Mouse (Mus musculus) liver, embryonic 11.5 days (tissue): ENCODE data around the gene Gm8237. TPM values are rescaled to one million over a fixed set of nuclear protein-coding genes. Genes with fewer than 3 reads are reported as not detected.
"Not testable (repeated sequence)": the region's sequence is repeated elsewhere in the genome, so short reads cannot be mapped to it uniquely, and the experiment has no call there.

Experiments used
- ATAC-seq: fragments of 200-750 bp; cut with Nextera tagmentation; replicated peaks from 2 replicates; pipeline ENCODE4 v1.8.0; 2017; ENCODE audit warnings: moderate number of reproducible peaks, mild to moderate bottlenecking, moderate TSS enrichment, moderate library complexity; ENCODE audit not compliant: low FRiP score
- DNase-seq: peaks from one replicate; pipeline ENCODE4 v3.0.0-alpha.2; 2017; ENCODE audit warnings: low spot score
- H3K27ac ChIP-seq: fragments of 300-500 bp; sonication (generic); 2 replicates; pipeline ENCODE4 v1.5.1; 2014; ENCODE audit warnings: mild to moderate bottlenecking, low read depth, low read length, control low read depth
- H3K27me3 ChIP-seq: fragments of 300-500 bp; sonication (generic); replicated peaks from 2 replicates; pipeline ENCODE4 v1.6.1; 2014; ENCODE audit warnings: low read length, mixed read lengths; ENCODE audit not compliant: control insufficient read depth, insufficient read depth
- H3K36me3 ChIP-seq: fragments of 300-500 bp; sonication (generic); 2 replicates; pipeline ENCODE4 v1.6.1; 2014; ENCODE audit warnings: mild to moderate bottlenecking, low read length, moderate library complexity, mixed read lengths; ENCODE audit not compliant: control insufficient read depth, insufficient read depth
- H3K4me1 ChIP-seq: fragments of 300-500 bp; sonication (generic); replicated peaks from 2 replicates; pipeline ENCODE4 v1.6.1; 2014; ENCODE audit warnings: low read length, mixed read lengths; ENCODE audit not compliant: control insufficient read depth, insufficient read depth
- H3K4me2 ChIP-seq: fragments of 300-500 bp; sonication (generic); 2 replicates; pipeline ENCODE4 v1.6.1; 2014; ENCODE audit warnings: mild to moderate bottlenecking, control low read depth, moderate library complexity
- H3K4me3 ChIP-seq: fragments of 300-500 bp; sonication (generic); 2 replicates; pipeline ENCODE4 v1.5.1; 2014; ENCODE audit warnings: low read depth, low read length, control low read depth
- H3K9ac ChIP-seq: fragments of 300-500 bp; sonication (generic); 2 replicates; pipeline ENCODE4 v1.6.1; 2014; ENCODE audit warnings: low read depth, low read length, control low read depth
- H3K9me3 ChIP-seq: fragments of 300-500 bp; sonication (generic); 2 replicates; pipeline ENCODE4 v1.6.1; 2016; ENCODE audit warnings: low read length, inconsistent platforms, mixed read lengths; ENCODE audit not compliant: control insufficient read depth
- WGBS: fragments of 180-500 bp; shearing (Covaris S2); extraction: QIAGEN DNeasy Blood & Tissue Kit; methylation state at CpG from one replicate; pipeline ENCODE4 v1.1.7; 2014; 5-methylcytosine and 5-hydroxymethylcytosine counted together
- polyA plus RNA-seq: library from polyadenylated mRNA; unstranded; fragments of >200 nt; fragmentation: Nextera tagmentation; extraction: Ambion mirVana; gene quantifications from 2 replicates; pipeline ENCODE4 v1.2.1, GENCODE M21; 2014

Gm8237 gene
- polyA plus RNA-seq: 0.16 TPM in 1 of 2 replicates, not detected in the other

DNA sequence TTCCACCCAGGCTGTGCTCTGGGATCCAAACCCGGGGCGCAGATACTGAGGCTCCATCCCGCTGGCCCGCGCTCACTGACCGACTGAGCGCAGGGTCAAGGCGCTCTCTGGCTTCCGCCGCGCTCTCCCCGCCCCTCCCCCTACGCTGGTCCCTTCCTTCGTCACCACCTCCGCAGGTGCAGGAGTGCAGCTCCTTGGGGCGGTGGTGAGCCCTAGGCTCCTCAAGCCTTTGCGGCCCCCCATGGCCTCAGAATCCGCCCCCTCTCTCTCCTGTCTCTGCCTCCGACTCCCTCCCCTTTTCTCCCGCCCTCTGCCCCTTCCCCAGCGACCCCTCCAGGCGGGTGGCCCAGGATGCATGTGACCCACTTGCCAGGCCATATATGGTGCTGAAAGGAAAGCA is at the start of gene Gm8237:
Gene Gm8237, minus strand, starts transcription at position 142 of the 400 bp plus-strand sequence.
- WGBS: 2% methylated on average over 21 of the region's 22 CpGs
- not testable (repeated sequence) for H3K36me3 ChIP-seq, H3K27me3 ChIP-seq, H3K27ac ChIP-seq, H3K9ac ChIP-seq, H3K4me1 ChIP-seq, ATAC-seq, H3K9me3 ChIP-seq
- DNase-seq: peak; percentile 30
- H3K4me2 ChIP-seq: peak within 1 kb of the TSS; percentile 52
- peak within 1 kb of the TSS; percentile 24 for H3K4me3 ChIP-seq

DNA sequence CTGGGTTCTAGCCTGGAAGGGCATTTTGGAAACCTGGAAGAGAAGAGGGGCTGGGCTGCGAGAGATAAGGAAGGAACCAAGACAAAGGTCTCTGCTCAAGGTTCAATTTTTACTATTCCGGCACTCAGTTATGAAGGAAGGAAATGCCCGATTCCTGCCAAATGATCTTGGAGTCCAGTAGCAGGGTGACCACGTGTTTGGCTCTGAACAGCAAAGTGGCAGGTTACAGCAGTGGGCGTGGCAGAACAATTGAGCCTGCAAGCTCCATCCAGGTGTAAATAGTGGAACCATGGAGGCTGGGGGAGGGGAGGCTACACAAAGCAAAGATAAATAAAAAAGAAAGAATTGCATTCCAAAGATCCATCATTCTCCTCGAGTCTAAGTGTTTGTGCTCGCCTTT is 43.1 kb upstream of the Gm8237 start:
- not testable (repeated sequence) for H3K27me3 ChIP-seq, H3K27ac ChIP-seq, ATAC-seq, H3K4me1 ChIP-seq, H3K4me3 ChIP-seq, DNase-seq, H3K9me3 ChIP-seq, H3K4me2 ChIP-seq, H3K9ac ChIP-seq, H3K36me3 ChIP-seq
- WGBS: 62% methylated on average over 7 of the region's 7 CpGs

DNA sequence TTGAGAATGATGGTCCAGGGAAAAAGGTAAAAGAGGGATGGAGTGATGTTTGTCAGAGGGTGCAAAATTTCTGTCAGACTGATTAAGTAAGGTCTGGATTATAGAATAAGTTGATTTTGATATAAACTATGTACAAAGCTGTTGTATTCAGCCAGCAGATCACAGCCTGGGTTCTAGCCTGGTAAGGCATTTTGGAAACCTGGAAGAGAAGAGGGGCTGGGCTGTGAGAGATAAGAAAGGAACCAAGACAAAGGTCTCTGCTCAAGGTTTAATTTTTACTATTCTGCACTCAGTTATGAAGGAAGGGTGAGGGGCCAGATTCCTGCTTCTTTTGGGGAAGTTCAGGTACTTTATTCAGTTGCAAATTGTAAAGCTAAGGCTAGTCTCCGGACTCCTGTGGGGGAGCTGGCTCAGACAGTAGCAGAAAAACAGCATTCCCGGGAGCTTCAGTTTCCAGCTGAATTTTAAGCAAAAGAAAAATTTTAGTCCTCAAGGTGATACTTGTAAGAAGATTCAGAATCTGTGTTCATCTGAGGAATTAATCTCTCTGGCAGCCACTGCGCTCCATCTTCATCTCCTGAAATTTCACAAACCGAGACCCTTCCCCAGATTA is 38.3 kb upstream of the Gm8237 start:
- H3K4me3 ChIP-seq, ATAC-seq, H3K9me3 ChIP-seq, H3K27me3 ChIP-seq, H3K4me1 ChIP-seq, DNase-seq, H3K36me3 ChIP-seq, H3K27ac ChIP-seq, H3K4me2 ChIP-seq, H3K9ac ChIP-seq: not testable (repeated sequence)
- 84% methylated on average over 4 of the region's 4 CpGs for WGBS

DNA sequence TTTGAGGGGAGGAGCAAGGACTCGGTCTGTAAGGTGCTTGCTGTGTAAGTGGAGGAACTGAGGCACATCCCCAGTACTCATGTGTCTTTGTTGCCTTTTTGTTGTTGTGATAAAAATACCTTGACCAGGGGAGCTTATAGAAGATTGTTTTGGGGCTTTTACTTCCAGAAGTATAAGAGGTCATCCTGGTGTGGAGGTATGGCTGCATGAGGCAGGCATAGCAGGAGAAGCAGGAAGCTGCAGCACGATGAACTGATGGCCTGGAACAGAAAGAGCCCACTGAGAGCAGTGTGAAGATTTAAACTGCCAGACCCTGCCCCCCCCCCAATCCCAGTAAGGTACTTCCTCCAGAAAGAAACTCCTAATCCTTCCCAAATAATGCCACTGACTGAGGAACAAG is 33.5 kb upstream of the Gm8237 start:
- WGBS: 69% methylated on average over 2 of the region's 2 CpGs
- not testable (repeated sequence) for H3K27ac ChIP-seq, ATAC-seq

DNA sequence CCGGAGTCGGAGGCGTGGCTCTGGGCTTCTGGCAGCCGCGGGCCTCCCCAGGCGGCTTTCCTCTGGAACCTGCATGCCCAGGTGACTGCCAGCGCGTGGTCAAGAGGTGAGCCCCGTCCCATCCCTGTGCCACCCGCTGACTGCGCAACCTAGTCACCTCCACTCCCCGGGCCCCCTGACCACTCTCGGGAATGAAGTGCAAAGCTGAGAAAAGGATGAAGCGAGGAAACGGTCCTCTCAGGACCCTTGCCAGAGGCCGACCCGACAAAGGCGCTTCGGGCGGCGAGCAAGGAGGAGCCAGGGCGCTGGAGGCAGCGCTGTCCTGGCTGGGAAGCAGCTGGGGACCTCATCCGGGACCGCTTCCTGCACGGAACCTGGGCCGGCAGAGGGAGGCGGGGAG is 391 bp downstream of the Gm8237 start:
- not testable (repeated sequence) for ATAC-seq
- 3% methylated on average over 20 of the region's 28 CpGs for WGBS
- peak overlapping the region; percentile 52 for H3K4me2 ChIP-seq

More for the DNA sequence above, 33.5 kb upstream of the Gm8237 start:
- H3K36me3 ChIP-seq, DNase-seq, H3K27me3 ChIP-seq, H3K9me3 ChIP-seq, H3K9ac ChIP-seq, H3K4me2 ChIP-seq, H3K4me3 ChIP-seq, H3K4me1 ChIP-seq: not testable (repeated sequence)

DNA sequence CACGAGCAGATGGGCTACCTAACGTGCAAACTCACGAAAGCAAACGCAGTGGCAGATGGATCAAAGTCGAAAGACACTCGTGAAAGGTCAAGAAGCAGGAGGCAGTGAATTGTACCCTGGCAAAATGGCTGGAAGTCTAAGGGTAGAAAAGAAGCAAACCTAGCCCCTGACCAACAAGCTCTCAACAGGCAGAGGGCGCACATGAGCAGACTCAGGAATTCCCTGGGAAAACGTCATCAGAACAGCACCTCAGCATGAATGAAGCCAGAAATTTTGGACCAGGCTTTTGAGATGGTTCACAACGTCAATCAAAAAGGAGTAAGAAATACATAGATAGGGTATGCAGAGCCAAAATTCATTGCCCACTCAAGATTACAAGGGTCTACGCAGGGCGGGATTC is 1.0 kb downstream of the Gm8237 start:
- ATAC-seq, H3K27me3 ChIP-seq, H3K9ac ChIP-seq, H3K4me2 ChIP-seq, H3K4me3 ChIP-seq, H3K9me3 ChIP-seq, H3K4me1 ChIP-seq, H3K36me3 ChIP-seq, H3K27ac ChIP-seq: not testable (repeated sequence)
- DNase-seq: peak; percentile 29
- 9% methylated on average over 5 of the region's 11 CpGs for WGBS

More for the DNA sequence above, 391 bp downstream of the Gm8237 start:
- H3K4me1 ChIP-seq, H3K27me3 ChIP-seq, H3K27ac ChIP-seq, H3K9ac ChIP-seq, H3K36me3 ChIP-seq, H3K9me3 ChIP-seq: not testable (repeated sequence)
- H3K4me3 ChIP-seq: peak overlapping the region; percentile 24
- peak; percentile 31 for DNase-seq

DNA sequence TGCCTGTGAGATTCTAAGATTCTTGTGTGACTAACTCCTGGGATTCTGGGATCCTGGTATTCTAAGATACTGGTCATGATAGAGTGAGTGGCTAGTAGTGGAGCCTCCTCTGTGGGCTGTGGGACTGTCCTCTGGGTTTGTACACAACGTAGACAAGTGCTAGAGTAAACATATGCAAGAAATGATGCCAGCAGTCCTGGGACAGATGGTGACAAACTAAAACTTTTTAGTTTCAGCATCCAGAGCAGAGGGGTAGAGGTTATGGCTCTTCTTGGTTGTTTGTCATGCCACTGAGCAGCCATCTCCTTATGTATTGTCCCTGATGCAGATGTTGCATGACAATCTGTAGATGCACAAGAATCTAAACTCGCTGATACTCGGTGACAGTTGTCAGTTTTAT is 24.3 kb downstream of the Gm8237 start:
- not testable (repeated sequence) for H3K9ac ChIP-seq, H3K27ac ChIP-seq, H3K4me3 ChIP-seq, H3K36me3 ChIP-seq, H3K27me3 ChIP-seq, H3K9me3 ChIP-seq, ATAC-seq, H3K4me2 ChIP-seq, H3K4me1 ChIP-seq, DNase-seq
- 72% methylated on average over 3 of the region's 3 CpGs for WGBS

DNA sequence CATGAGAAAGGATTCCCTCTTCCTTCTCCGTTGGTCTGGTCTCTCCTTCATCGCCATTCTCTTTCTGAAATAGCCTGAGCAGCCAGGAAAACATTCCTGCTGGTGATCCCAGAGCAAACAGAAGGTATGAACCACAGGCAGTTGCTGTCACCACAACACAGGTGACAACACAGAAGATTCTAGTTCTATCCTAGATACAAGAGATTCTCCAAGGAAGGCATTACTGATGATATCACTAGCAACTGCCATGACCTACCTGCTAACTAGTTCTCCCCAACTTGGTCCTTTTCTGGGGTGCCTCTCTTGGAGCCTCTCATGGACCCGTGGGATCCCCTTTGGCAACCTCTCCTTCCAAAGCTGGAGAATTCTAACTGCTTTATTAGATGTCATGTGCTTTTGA is 50.0 kb downstream of the Gm8237 start, which contains the start of gene Gm3424:
Gene Gm3424, minus strand, starts transcription at position 101 of the 400 bp plus-strand sequence.
- no CpG with 5 or more reads among the region's 3 CpGs for WGBS
- not testable (repeated sequence) for H3K4me2 ChIP-seq, ATAC-seq, H3K4me3 ChIP-seq, H3K27ac ChIP-seq, H3K4me1 ChIP-seq, DNase-seq, H3K9me3 ChIP-seq, H3K27me3 ChIP-seq, H3K36me3 ChIP-seq, H3K9ac ChIP-seq

DNA sequence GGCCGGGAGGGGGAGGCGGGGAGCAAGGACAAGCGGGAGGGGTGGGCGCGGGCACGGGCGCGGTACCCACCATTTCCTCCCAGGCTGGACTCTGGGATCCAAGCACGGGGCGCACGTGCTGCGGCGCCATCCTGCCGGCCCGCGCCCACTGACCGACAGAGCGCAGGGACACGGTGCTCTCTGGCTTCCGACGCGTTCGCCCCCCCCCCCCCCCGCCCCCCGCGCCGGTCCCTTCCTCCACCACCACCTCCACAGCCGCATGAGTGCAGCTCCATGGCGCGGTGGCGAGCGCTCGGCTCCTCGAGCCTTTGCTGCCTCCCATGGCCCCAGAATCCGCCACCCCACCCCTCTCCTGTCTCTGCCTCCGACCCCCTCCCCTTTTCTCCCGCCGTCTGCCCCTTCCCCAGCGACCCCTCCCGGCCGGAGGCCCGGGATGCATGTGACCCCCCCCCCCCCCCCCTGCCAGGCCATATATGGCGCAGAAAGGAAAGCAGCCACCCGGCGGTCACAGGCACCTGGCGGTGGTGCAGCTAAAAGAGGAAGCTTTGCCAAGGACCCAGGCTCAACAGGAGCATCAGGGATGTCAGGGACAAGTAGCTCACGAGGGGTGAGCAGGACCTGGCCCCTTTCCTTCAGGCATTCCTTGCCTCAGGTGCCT is 67.4 kb downstream of the Gm8237 start:
- H3K27me3 ChIP-seq, H3K4me2 ChIP-seq, H3K36me3 ChIP-seq, H3K9me3 ChIP-seq, DNase-seq, H3K4me3 ChIP-seq, H3K9ac ChIP-seq, H3K4me1 ChIP-seq, ATAC-seq, H3K27ac ChIP-seq: not testable (repeated sequence)
- no CpG with 5 or more reads among the region's 47 CpGs for WGBS
